Mouse (Mus musculus): ENCODE measurements around the gene Rbfox1. TPM values are rescaled to one million over a fixed set of nuclear protein-coding genes. Genes with fewer than 3 reads are reported as not detected.

The Rbfox1 gene
- total and polyA plus RNA-seq, 3 experiments = not detected

- ATAC-seq (ENCODE audit: extremely low read depth, insufficient number of reproducible peaks, low FRiP score, poor library complexity, severe bottlenecking) (no peak), DNase-seq (ENCODE audit: low spot score) (no peak)
- Histone ChIP-seq H3K36me3 (replicated peaks) (no peaks in the 10 kb centered on the region), H3K9me3 (replicated peaks) (0 out of 2 replicates have a peak, but pooled peaks cover 5% of the 10 kb centered on the region), H3K4me3 (ENCODE audit: low read depth, low read length) (no peak overlapping the region), H3K27me3 (ENCODE audit: insufficient read depth, low read length) (no peaks in the 10 kb centered on the region), H3K4me1 (ENCODE audit: insufficient read depth, low read depth, low read length) (no peaks in the 10 kb centered on the region)
- TF ChIP-seq POLR2AphosphoS5 (IDR thresholded peaks at IDR 0.05; ENCODE audit: insufficient replicate concordance, low read depth, low read length) = no peak
- no peak for TF ChIP-seq GATA1 (IDR thresholded peaks at IDR 0.05; ENCODE audit: borderline replicate concordance, low read length)
- TF ChIP-seq GATA2 (IDR thresholded peaks at IDR 0.05; ENCODE audit: borderline replicate concordance, low read depth, low read length) = no peak
- TF ChIP-seq CTCF (IDR thresholded peaks at IDR 0.05; ENCODE audit: low read depth, low read length) = no peak
- TF ChIP-seq TAL1 (conservative IDR thresholded peaks at IDR 0.05; ENCODE audit: low read depth, low read length) = no peak
Observed at GRCm38 (mm10) chr16:6271596-6272370, 386.6 kb downstream of the Rbfox1 start.

GRCm38 (mm10) chr16:6283496-6283895 is 398.3 kb downstream of the Rbfox1 start:
- ATAC-seq (ENCODE audit: extremely low read depth, insufficient number of reproducible peaks, low FRiP score, poor library complexity, severe bottlenecking) = no peak

GRCm38 (mm10) chr16:6284317-6284716 is 399.2 kb downstream of the Rbfox1 start:
- no peaks in the 10 kb centered on the region for H3K36me3 ChIP-seq (replicated peaks)
- H3K4me1 ChIP-seq (ENCODE audit: insufficient read depth, low read depth, low read length) = no peaks in the 10 kb centered on the region
- H3K4me3 ChIP-seq (ENCODE audit: low read depth, low read length) = no peak overlapping the region
- no peak for ATAC-seq (ENCODE audit: extremely low read depth, insufficient number of reproducible peaks, low FRiP score, poor library complexity, severe bottlenecking)
- peaks cover 13% of the 10 kb centered on the region for H3K9me3 ChIP-seq (replicated peaks)
- TF ChIP-seq GATA2 (IDR thresholded peaks at IDR 0.05; ENCODE audit: borderline replicate concordance, low read depth, low read length) (no peak), GATA1 (IDR thresholded peaks at IDR 0.05; ENCODE audit: borderline replicate concordance, low read length) (no peak), TAL1 (conservative IDR thresholded peaks at IDR 0.05; ENCODE audit: low read depth, low read length) (no peak), CTCF (IDR thresholded peaks at IDR 0.05; ENCODE audit: low read depth, low read length) (no peak), POLR2AphosphoS5 (IDR thresholded peaks at IDR 0.05; ENCODE audit: insufficient replicate concordance, low read depth, low read length) (no peak)
- no peaks in the 10 kb centered on the region for H3K27me3 ChIP-seq (ENCODE audit: insufficient read depth, low read length)
- no peak for DNase-seq (ENCODE audit: low spot score)

More at GRCm38 (mm10) chr16:6283496-6283895, 398.3 kb downstream of the Rbfox1 start:
- Histone ChIP-seq H3K4me1 (ENCODE audit: insufficient read depth, low read depth, low read length) (no peaks in the 10 kb centered on the region), H3K27me3 (ENCODE audit: insufficient read depth, low read length) (no peaks in the 10 kb centered on the region), H3K9me3 (replicated peaks) (peaks cover 9% of the 10 kb centered on the region), H3K36me3 (replicated peaks) (no peaks in the 10 kb centered on the region), H3K4me3 (ENCODE audit: low read depth, low read length) (no peak overlapping the region)
- no peak for TF ChIP-seq POLR2AphosphoS5 (IDR thresholded peaks at IDR 0.05; ENCODE audit: insufficient replicate concordance, low read depth, low read length)
- TF ChIP-seq GATA1 (IDR thresholded peaks at IDR 0.05; ENCODE audit: borderline replicate concordance, low read length) = no peak
- TF ChIP-seq CTCF (IDR thresholded peaks at IDR 0.05; ENCODE audit: low read depth, low read length) = no peak
- DNase-seq (ENCODE audit: low spot score) = no peak

- ATAC-seq (ENCODE audit: extremely low read depth, insufficient number of reproducible peaks, low FRiP score, poor library complexity, severe bottlenecking) (no peak), DNase-seq (ENCODE audit: low spot score) (no peak)
- Histone ChIP-seq H3K4me3 (ENCODE audit: low read depth, low read length) (no peak overlapping the region), H3K36me3 (replicated peaks) (no peaks in the 10 kb centered on the region), H3K4me1 (ENCODE audit: insufficient read depth, low read depth, low read length) (no peaks in the 10 kb centered on the region), H3K27me3 (ENCODE audit: insufficient read depth, low read length) (no peaks in the 10 kb centered on the region), H3K9me3 (replicated peaks) (peaks cover 13% of the 10 kb centered on the region)
- TF ChIP-seq GATA1 (IDR thresholded peaks at IDR 0.05; ENCODE audit: borderline replicate concordance, low read length) (no peak), POLR2AphosphoS5 (IDR thresholded peaks at IDR 0.05; ENCODE audit: insufficient replicate concordance, low read depth, low read length) (no peak), CTCF (IDR thresholded peaks at IDR 0.05; ENCODE audit: low read depth, low read length) (no peak), GATA2 (IDR thresholded peaks at IDR 0.05; ENCODE audit: borderline replicate concordance, low read depth, low read length) (no peak), TAL1 (conservative IDR thresholded peaks at IDR 0.05; ENCODE audit: low read depth, low read length) (no peak)
Observed at GRCm38 (mm10) chr16:6287699-6288098, 402.5 kb downstream of the Rbfox1 start.

GRCm38 (mm10) chr16:6300112-6300511 is 415.0 kb downstream of the Rbfox1 start:
- H3K4me1 ChIP-seq (ENCODE audit: insufficient read depth, low read depth, low read length) = no peaks in the 10 kb centered on the region
- no peaks in the 10 kb centered on the region for H3K9me3 ChIP-seq (replicated peaks)
- ATAC-seq (ENCODE audit: extremely low read depth, insufficient number of reproducible peaks, low FRiP score, poor library complexity, severe bottlenecking) (no peak), DNase-seq (ENCODE audit: low spot score) (no peak)
- H3K36me3 ChIP-seq (replicated peaks) = no peaks in the 10 kb centered on the region
- TF ChIP-seq TAL1 (conservative IDR thresholded peaks at IDR 0.05; ENCODE audit: low read depth, low read length) (no peak), GATA1 (IDR thresholded peaks at IDR 0.05; ENCODE audit: borderline replicate concordance, low read length) (no peak), CTCF (IDR thresholded peaks at IDR 0.05; ENCODE audit: low read depth, low read length) (no peak), POLR2AphosphoS5 (IDR thresholded peaks at IDR 0.05; ENCODE audit: insufficient replicate concordance, low read depth, low read length) (no peak), GATA2 (IDR thresholded peaks at IDR 0.05; ENCODE audit: borderline replicate concordance, low read depth, low read length) (no peak)
- H3K27me3 ChIP-seq (ENCODE audit: insufficient read depth, low read length) = no peaks in the 10 kb centered on the region
- no peak overlapping the region for H3K4me3 ChIP-seq (ENCODE audit: low read depth, low read length)

GRCm38 (mm10) chr16:6303082-6303481 is 417.9 kb downstream of the Rbfox1 start:
- no peak for ATAC-seq (ENCODE audit: extremely low read depth, insufficient number of reproducible peaks, low FRiP score, poor library complexity, severe bottlenecking)
- Histone ChIP-seq H3K36me3 (replicated peaks) (no peaks in the 10 kb centered on the region), H3K4me1 (ENCODE audit: insufficient read depth, low read depth, low read length) (no peaks in the 10 kb centered on the region), H3K9me3 (replicated peaks) (no peaks in the 10 kb centered on the region), H3K27me3 (ENCODE audit: insufficient read depth, low read length) (no peaks in the 10 kb centered on the region), H3K4me3 (ENCODE audit: low read depth, low read length) (no peak overlapping the region)
- DNase-seq (ENCODE audit: low spot score) = no peak
- TF ChIP-seq TAL1 (conservative IDR thresholded peaks at IDR 0.05; ENCODE audit: low read depth, low read length) (no peak), POLR2AphosphoS5 (IDR thresholded peaks at IDR 0.05; ENCODE audit: insufficient replicate concordance, low read depth, low read length) (no peak), GATA1 (IDR thresholded peaks at IDR 0.05; ENCODE audit: borderline replicate concordance, low read length) (no peak), GATA2 (IDR thresholded peaks at IDR 0.05; ENCODE audit: borderline replicate concordance, low read depth, low read length) (no peak), CTCF (IDR thresholded peaks at IDR 0.05; ENCODE audit: low read depth, low read length) (no peak)
